Mouse (Mus musculus): ENCODE measurements around the gene Tmem218. TPM values are rescaled to one million over a fixed set of nuclear protein-coding genes. Genes with fewer than 3 reads are reported as not detected.

Gene Tmem218
- total RNA-seq, 2 experiments from 2014 or later, result 5.0 to 5.6 TPM

GRCm38 (mm10) chr9:37230486-37231195, 22.6 kb downstream of the Tmem218 start:
- no peak for DNase-seq (ENCODE audit: low spot score in 2 of 2)

DNA sequence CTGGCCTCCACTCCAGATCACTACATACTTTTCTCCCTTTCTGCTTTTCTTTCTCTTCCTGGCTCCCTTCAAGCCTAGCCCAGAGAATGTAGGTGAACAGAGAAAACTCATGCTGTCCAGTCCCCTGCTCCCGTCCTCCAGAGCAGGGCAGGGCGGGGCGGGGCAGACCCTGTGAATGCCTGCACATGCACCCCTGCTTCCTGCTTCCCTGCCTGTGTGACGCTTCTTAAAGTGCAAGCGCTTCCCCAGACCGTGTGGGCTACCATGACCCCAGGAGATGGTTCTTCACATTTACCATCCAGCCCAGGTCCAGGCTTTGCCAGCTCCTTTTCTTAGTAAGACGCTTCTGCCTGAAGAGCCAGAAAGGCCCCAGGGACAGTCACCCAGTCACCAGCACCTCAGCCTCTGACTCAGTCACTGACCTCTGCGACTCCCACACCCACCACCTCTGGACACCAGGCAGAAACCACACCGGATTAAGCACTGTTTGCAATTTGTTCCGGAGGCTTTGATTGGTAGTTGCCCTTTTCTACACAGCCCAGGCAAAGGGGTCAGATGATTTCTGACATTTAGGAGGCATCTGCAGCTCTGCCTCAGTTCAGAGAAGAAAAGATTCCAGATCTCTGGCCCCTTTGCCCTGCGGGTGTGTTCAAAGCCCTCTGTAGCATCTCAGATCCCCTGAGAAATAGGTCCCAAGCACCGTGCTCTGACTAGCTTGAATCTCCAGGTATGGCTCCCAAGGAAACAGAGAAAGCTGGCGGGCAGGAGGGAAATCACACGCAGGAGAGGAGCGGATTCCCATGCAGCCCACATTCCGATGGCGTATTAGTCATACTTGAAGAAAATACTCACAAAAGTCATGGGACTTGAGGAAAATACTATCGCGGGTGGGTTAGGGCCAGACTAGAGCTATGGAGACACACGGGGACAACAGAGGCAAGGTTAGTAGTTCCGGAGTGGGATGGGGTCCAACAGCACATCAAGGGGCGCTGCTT, 24.5 kb downstream of the Tmem218 start:
- no peak for DNase-seq (ENCODE audit: low spot score in 2 of 2)

GRCm38 (mm10) chr9:37235951-37236737, 28.1 kb downstream of the Tmem218 start:
- no peak for DNase-seq (ENCODE audit: low spot score in 2 of 2)

- no peak for DNase-seq (ENCODE audit: low spot score in 2 of 2)
These were observed 34.7 kb downstream of the Tmem218 start for GRCm38 (mm10) chr9:37242764-37243163.

DNA sequence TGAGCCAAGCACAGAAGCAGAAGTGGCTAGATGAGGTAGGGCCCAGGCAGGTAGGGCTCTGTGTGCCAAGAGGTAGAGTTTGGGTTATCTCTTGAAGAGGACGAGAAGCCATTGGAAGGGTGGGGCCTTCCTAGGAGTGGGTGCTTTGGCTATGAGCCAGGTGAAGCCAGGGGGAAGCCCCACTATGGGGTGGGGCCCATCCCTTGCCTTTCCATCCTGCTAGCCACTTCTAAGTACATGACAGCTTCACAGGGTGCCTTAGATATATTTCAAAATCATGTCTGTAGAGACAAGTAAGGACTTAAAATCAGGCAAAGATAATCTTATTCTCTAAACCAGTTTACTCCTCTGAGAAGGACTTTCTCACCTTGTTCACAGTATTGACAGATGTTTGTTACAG, 36.6 kb downstream of the Tmem218 start:
- no peak for DNase-seq (ENCODE audit: low spot score in 2 of 2)

DNA sequence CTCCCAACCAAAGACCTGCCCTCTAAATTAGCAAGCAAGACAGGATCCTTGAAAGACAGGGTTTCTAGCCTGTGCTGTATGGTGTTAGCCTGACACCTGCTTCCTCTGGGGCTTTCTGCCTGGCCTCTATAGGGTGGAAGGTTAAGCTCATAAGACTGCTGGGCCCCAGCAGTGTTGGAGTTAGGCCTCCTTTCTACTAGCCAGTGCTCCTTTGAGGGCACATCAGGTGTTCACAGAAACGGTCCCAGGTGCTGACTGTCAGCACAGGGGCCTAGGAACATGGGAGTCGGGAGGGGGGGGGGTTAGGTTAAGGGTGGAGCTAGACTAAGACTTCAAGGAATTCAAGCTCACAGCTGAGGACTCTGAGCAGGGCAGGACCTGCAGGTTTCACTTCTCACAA, 37.4 kb downstream of the Tmem218 start:
- no peak for DNase-seq (ENCODE audit: low spot score in 2 of 2)

- no peak for DNase-seq (ENCODE audit: low spot score in 2 of 2)
These were observed 37.8 kb downstream of the Tmem218 start for GRCm38 (mm10) chr9:37245810-37246209.

GRCm38 (mm10) chr9:37247429-37247828, 39.4 kb downstream of the Tmem218 start:
- DNase-seq (ENCODE audit: low spot score in 2 of 2), result no peak

GRCm38 (mm10) chr9:37248381-37248906, 40.4 kb downstream of the Tmem218 start:
- no peak for DNase-seq (ENCODE audit: low spot score in 2 of 2)

DNA sequence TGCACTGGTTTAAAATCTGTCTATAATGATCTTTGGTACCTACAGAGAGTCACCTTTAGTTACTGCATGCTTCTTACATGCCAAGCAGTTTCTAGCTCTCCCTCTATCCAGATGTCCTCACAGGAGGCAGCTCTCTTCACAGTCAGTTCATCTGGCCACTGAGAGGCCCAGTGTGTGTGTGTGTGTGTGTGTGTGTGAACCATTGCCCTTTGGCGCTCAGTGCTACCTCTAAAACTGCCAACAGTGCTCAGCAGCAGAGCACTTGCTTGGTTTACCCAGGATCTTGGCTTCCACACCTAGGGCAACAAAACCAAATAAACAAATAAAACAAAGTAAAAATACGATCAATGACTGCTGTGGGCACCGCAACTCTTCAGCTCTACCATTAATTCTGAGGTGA, 42.0 kb downstream of the Tmem218 start:
- DNase-seq (ENCODE audit: low spot score in 2 of 2), result no peak

DNA sequence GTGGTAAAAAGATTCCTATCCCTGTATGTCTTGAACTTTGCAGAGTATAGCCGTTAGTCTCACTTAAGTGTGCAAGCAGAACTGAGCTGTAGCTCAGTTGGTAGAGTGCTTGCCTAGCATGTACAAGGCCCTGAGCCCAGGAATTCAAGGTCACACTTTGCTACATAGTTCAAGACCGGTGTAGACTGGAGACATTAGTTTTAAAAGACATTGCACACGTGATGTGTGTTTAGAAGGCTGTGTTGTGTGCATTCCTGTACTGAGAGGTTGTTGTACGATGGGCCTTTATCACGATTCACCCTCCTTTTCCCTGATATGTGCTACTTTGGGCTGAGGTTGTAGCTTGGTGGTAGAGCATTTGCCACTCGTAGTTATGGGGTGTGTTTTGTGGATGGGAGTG, 42.6 kb downstream of the Tmem218 start:
- DNase-seq (ENCODE audit: low spot score in 2 of 2), result no peak

GRCm38 (mm10) chr9:37254531-37255110, 46.6 kb downstream of the Tmem218 start:
- DNase-seq (ENCODE audit: low spot score in 2 of 2), result peak in 1 of 2 experiments; percentile 40

DNA sequence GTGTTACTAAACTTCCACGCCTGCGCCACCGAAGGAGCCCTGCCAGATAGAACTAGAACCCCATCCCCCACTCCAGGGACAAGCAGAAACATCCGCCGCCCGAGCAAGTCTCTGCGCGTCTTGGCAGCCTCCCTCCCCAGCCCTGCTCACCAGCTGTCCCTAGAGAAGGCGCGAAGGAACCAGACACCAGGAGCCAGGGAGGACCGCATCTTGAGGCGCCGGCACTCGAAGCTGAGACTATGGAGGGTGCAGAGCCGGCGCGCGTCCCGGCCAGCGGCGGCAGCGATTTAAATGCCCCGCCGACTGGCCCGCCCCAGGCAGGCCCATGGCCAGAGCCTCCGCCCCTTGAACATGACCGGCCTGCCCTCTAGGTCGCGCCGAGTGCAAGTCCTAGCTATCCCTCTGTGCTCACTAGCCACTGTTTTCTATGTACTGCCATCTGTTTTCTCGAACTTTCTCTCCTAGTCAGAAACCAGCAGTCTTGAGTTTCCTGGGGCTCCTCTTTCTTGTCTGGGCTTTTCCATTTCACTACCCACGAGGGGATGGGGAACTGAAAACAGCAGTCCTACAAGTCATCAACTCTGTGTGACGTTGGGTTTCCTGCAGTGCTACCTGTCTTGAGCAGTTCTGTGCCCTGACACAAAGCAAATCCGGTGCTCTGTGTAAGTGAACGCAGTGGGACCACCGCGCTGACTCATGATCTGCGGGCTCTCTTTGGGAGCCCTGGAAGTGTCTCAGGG, 47.3 kb downstream of the Tmem218 start, which contains the start of gene Slc37a2:
Gene Slc37a2, minus strand, starts transcription at position 590 of the 740 bp plus-strand sequence.
- DNase-seq (ENCODE audit: low spot score in 2 of 2), result peak; percentile 64 to 66

GRCm38 (mm10) chr9:37255889-37256225, 47.8 kb downstream of the Tmem218 start:
- DNase-seq (ENCODE audit: low spot score in 2 of 2), result peak; percentile 43 to 46

DNA sequence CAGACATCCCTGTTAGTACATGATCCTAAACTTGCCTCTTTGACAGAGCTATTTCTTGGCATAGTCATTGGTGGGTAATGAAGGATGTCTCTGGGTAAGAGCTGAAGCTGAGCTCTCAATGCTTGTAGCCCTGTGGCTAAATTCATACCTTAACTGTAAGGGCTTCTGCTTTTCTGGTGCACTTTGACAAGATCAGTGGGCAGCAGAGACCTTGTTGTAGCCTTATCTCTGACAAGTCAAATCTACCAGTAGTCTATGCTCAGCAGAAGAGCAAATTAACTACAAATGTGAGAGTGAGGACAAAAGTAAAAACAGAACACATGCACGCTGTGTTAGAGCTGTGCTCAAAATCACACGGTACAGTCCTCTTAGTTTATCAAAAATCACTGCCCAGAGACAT, 58.6 kb downstream of the Tmem218 start:
- no peak for DNase-seq (ENCODE audit: low spot score in 2 of 2)

Other genes with a start within 250 kb of the Tmem218 start
- 1 to 10 TPM; 2.0 to 3.5 TPM for gene Pknox2, start 60.8 kb upstream of the Tmem218 start, total RNA-seq (2021)
- 10 to 100 TPM; 22.8 to 44.7 TPM for gene Slc37a2, start 47.5 kb downstream of the Tmem218 start, total RNA-seq (2021)
- 1 to 10 TPM; 1.9 to 2.0 TPM for gene Ccdc15, start 140.2 kb downstream of the Tmem218 start, total RNA-seq (2021)
- under 1 TPM in 1 of 2 experiments, not detected in 1; 0.36 TPM for gene Hepacam, start 159.1 kb downstream of the Tmem218 start, total RNA-seq (2021)
- 10 to 100 TPM; 18.3 to 18.5 TPM for gene Robo4, start 193.7 kb downstream of the Tmem218 start, total RNA-seq (2021)
- 1 to 10 TPM in 1 of 2 experiments, under 1 TPM in 1; 0.64 to 1.7 TPM for gene Robo3, start 225.0 kb downstream of the Tmem218 start, total RNA-seq (2021)